Mouse (Mus musculus) forebrain, embryonic 15.5 days (tissue): ENCODE measurements at regions not wholly inside any gene's neighbourhood (a gene's known extent, or its start where the extent isn't known, plus 50 kb on each side); places are given as distances from the start of the nearest gene placed in this dataset.
"Not testable (repeated sequence)": the region's sequence is repeated elsewhere in the genome, so short reads cannot be mapped to it uniquely, and the experiment has no call there.

Source experiments
- ATAC-seq: fragments of 200-750 bp; cut with Nextera tagmentation; replicated peaks from 2 replicates; pipeline ENCODE4 v1.8.0; 2017; ENCODE audit warnings: mild to moderate bottlenecking, moderate TSS enrichment, moderate library complexity
- H3K27ac ChIP-seq: fragments of 300-500 bp; sonication (generic); replicated peaks from 2 replicates; pipeline ENCODE4 v1.5.1; 2015; ENCODE audit warnings: mild to moderate bottlenecking, inconsistent platforms
- H3K27me3 ChIP-seq: fragments of 300-500 bp; sonication (generic); 2 replicates; pipeline ENCODE4 v1.6.1; 2015; ENCODE audit warnings: inconsistent platforms
- H3K36me3 ChIP-seq: fragments of 300-500 bp; sonication (generic); 2 replicates; pipeline ENCODE4 v1.6.1; 2015; ENCODE audit warnings: mild to moderate bottlenecking, inconsistent platforms
- H3K4me1 ChIP-seq: fragments of 300-500 bp; sonication (generic); 2 replicates; pipeline ENCODE4 v1.6.1; 2015; ENCODE audit warnings: inconsistent platforms
- H3K4me2 ChIP-seq: fragments of 300-500 bp; sonication (generic); replicated peaks from 2 replicates; pipeline ENCODE4 v1.6.1; 2015; ENCODE audit warnings: mild to moderate bottlenecking, inconsistent platforms
- H3K4me3 ChIP-seq: fragments of 300-500 bp; sonication (generic); 2 replicates; pipeline ENCODE4 v1.5.1; 2015; ENCODE audit warnings: mild to moderate bottlenecking, inconsistent platforms
- H3K9ac ChIP-seq: fragments of 300-500 bp; sonication (generic); replicated peaks from 2 replicates; pipeline ENCODE4 v1.6.1; 2015; ENCODE audit warnings: mild to moderate bottlenecking, inconsistent platforms
- H3K9me3 ChIP-seq: fragments of 300-500 bp; sonication (generic); 2 replicates; pipeline ENCODE4 v1.6.1; 2016; ENCODE audit warnings: inconsistent platforms
- WGBS: fragments of 180-500 bp; shearing (Covaris S2); methylation state at CpG from one replicate; pipeline ENCODE4 v1.1.7; 2015; ENCODE audit warnings: mixed read lengths; 5-methylcytosine and 5-hydroxymethylcytosine counted together

DNA sequence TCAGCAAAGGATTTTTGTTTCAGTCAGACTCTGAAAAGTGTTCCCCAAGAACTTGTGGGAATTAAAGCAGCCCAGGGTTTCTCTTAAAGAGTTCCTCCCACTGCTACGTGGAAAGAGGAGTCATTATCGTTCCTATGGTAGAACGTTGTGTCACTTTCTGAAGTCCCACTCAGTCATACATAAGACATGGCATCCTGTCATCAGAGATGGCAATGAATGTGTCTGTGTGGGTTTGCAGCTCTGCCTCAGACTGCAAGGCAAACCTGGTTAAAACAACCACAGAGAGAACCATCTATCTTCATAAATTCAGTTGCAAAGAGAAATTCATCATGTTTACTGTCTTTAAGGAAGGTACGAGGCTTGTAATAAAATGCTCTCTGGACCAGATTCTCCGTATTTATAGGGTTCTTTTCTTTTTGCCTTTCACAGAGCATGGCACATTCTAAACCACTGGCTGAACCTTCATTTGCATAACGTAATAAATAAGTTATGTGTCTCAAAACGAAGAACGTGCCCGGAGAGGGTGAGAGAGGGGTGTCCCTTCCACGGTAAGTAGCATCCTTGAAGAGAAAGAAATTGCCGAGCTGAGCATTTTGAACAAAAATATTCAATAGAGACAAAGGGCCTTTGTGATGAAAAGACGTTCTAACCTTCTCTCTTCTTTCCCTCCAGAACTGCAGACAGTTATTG lies 194.7 kb upstream of the Gm10306 start:
- peak overlapping the region; percentile 10; the same call in 1 of the 2 replicates for H3K4me2 ChIP-seq
- 0 out of 2 replicates have a peak overlapping the region, but pooled peaks have one; percentile 19 for H3K9ac ChIP-seq
- WGBS = 26% methylated on average over 12 of the region's 12 CpGs
- H3K9me3 ChIP-seq = no peaks in the 10 kb centered on the region
- no peak overlapping the region for H3K4me3 ChIP-seq
- no peaks in the 10 kb centered on the region for H3K27me3 ChIP-seq
- no peak for ATAC-seq
- peaks cover 11% of the 10 kb centered on the region; the same call in 1 of the 2 replicates for H3K4me1 ChIP-seq
- H3K36me3 ChIP-seq = no peaks in the 10 kb centered on the region
- no peak overlapping the region for H3K27ac ChIP-seq

GRCm38 (mm10) chr4:94365375-94365774 lies 191.0 kb upstream of the Gm10306 start:
- no peaks in the 10 kb centered on the region for H3K36me3 ChIP-seq
- peaks cover 11% of the 10 kb centered on the region; the same call in 1 of the 2 replicates for H3K4me1 ChIP-seq
- WGBS = 85% methylated on average over 4 of the region's 4 CpGs
- no peak overlapping the region for H3K27ac ChIP-seq
- no peaks in the 10 kb centered on the region for H3K27me3 ChIP-seq
- H3K4me3 ChIP-seq = no peak overlapping the region
- ATAC-seq = no peak
- H3K9me3 ChIP-seq = no peaks in the 10 kb centered on the region
- no peak overlapping the region for H3K4me2 ChIP-seq
- H3K9ac ChIP-seq = no peak overlapping the region

GRCm38 (mm10) chr4:94367174-94367573 lies 189.2 kb upstream of the Gm10306 start:
- Histone ChIP-seq H3K4me2 (no peak overlapping the region), H3K9ac (no peak overlapping the region), H3K27me3 (no peaks in the 10 kb centered on the region), H3K4me1 (no peaks in the 10 kb centered on the region), H3K36me3 (no peaks in the 10 kb centered on the region), H3K9me3 (no peaks in the 10 kb centered on the region), H3K27ac (no peak overlapping the region), H3K4me3 (no peak overlapping the region)
- 83% methylated on average over 3 of the region's 3 CpGs for WGBS
- no peak for ATAC-seq

GRCm38 (mm10) chr4:94370981-94371380 lies 185.4 kb upstream of the Gm10306 start:
- H3K36me3 ChIP-seq = no peaks in the 10 kb centered on the region
- ATAC-seq = no peak
- 49% methylated on average over 6 of the region's 6 CpGs for WGBS
- no peak overlapping the region for H3K4me3 ChIP-seq
- H3K27ac ChIP-seq = no peak overlapping the region
- no peaks in the 10 kb centered on the region for H3K4me1 ChIP-seq
- no peaks in the 10 kb centered on the region for H3K9me3 ChIP-seq
- H3K4me2 ChIP-seq = no peak overlapping the region
- no peaks in the 10 kb centered on the region for H3K27me3 ChIP-seq
- H3K9ac ChIP-seq = no peak overlapping the region

- no peaks in the 10 kb centered on the region for H3K4me1 ChIP-seq
- H3K9me3 ChIP-seq = no peaks in the 10 kb centered on the region
- no peak overlapping the region for H3K27ac ChIP-seq
- no peak overlapping the region for H3K4me2 ChIP-seq
- no peaks in the 10 kb centered on the region for H3K36me3 ChIP-seq
- no peak overlapping the region for H3K9ac ChIP-seq
- no peaks in the 10 kb centered on the region for H3K27me3 ChIP-seq
- no peak for ATAC-seq
- 67% methylated on average over 1 of the region's 1 CpGs for WGBS
- no peak overlapping the region for H3K4me3 ChIP-seq
Observed at GRCm38 (mm10) chr4:94376256-94376655, 180.1 kb upstream of the Gm10306 start.

DNA sequence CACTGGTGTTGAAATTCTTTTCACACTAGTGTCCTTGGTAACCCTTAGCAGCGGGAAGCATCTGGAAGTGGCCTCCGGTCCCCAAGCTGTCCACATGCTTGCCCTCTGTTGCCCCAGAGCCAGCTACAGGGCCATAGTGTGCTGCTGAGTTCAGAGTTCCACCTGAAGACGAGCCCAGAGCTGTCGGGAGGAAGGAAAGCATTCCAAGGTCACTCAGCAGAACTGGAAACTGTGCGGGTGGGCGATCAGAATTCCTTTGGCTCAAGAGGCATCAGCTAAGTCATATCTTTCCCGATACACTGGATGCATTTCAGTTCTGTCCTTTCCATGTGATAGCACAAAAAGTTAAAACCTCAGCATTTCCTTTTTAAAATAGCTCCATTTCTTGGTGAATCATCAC lies 170.6 kb upstream of the Gm10306 start:
- 72% methylated on average over 7 of the region's 7 CpGs for WGBS
- H3K4me2 ChIP-seq = no peak overlapping the region
- no peaks in the 10 kb centered on the region for H3K9me3 ChIP-seq
- no peaks in the 10 kb centered on the region for H3K36me3 ChIP-seq
- no peak for ATAC-seq
- no peak overlapping the region for H3K4me3 ChIP-seq
- no peaks in the 10 kb centered on the region for H3K27me3 ChIP-seq
- H3K27ac ChIP-seq = no peak overlapping the region
- H3K9ac ChIP-seq = no peak overlapping the region
- H3K4me1 ChIP-seq = no peaks in the 10 kb centered on the region

DNA sequence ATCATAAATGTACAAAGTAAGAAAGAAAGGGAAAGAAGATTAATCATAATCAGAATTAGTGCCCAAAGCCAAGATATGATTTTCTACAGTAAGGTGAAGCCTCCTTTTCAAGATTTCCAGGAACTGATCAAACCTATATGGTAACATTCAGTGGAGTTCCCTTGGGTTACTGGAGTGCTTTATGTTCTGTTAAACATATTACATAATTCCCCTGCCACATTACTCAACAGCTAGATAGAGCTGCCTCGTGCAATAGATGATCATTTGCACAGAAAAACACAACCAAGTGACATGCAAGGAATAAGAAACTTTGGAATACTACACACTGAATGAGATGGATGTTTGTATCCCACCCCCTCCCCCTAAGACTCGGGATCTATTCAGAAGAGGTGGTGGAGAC lies 168.0 kb upstream of the Gm10306 start:
- no peaks in the 10 kb centered on the region for H3K36me3 ChIP-seq
- no peaks in the 10 kb centered on the region for H3K4me1 ChIP-seq
- H3K27ac ChIP-seq = no peak overlapping the region
- ATAC-seq = no peak
- H3K9ac ChIP-seq = no peak overlapping the region
- no peaks in the 10 kb centered on the region for H3K9me3 ChIP-seq
- no peaks in the 10 kb centered on the region for H3K27me3 ChIP-seq
- no peak overlapping the region for H3K4me3 ChIP-seq
- H3K4me2 ChIP-seq = no peak overlapping the region
- WGBS = 57% methylated on average over 2 of the region's 2 CpGs

- Histone ChIP-seq H3K36me3 (no peaks in the 10 kb centered on the region), H3K9ac (no peak overlapping the region), H3K27ac (no peak overlapping the region), H3K4me2 (no peak overlapping the region), H3K27me3 (no peaks in the 10 kb centered on the region), H3K9me3 (no peaks in the 10 kb centered on the region), H3K4me3 (no peak overlapping the region), H3K4me1 (no peaks in the 10 kb centered on the region)
- 32% methylated on average over 2 of the region's 2 CpGs for WGBS
- ATAC-seq = no peak
Observed at GRCm38 (mm10) chr4:94394462-94394861, 161.9 kb upstream of the Gm10306 start.

- ATAC-seq = no peak
- no peak overlapping the region for H3K4me2 ChIP-seq
- H3K9ac ChIP-seq = no peak overlapping the region
- WGBS = 73% methylated on average over 2 of the region's 2 CpGs
- no peaks in the 10 kb centered on the region for H3K36me3 ChIP-seq
- no peaks in the 10 kb centered on the region for H3K27me3 ChIP-seq
- no peak overlapping the region for H3K4me3 ChIP-seq
- no peaks in the 10 kb centered on the region for H3K4me1 ChIP-seq
- H3K27ac ChIP-seq = no peak overlapping the region
- no peaks in the 10 kb centered on the region for H3K9me3 ChIP-seq
Observed at GRCm38 (mm10) chr4:94397284-94397683, 159.1 kb upstream of the Gm10306 start.

GRCm38 (mm10) chr4:94406922-94407321 lies 149.4 kb upstream of the Gm10306 start:
- H3K36me3 ChIP-seq = no peaks in the 10 kb centered on the region
- H3K4me2 ChIP-seq = no peak overlapping the region
- H3K27ac ChIP-seq = no peak overlapping the region
- H3K4me1 ChIP-seq = no peaks in the 10 kb centered on the region
- H3K9me3 ChIP-seq = no peaks in the 10 kb centered on the region
- WGBS = 52% methylated on average over 1 of the region's 1 CpGs
- H3K9ac ChIP-seq = no peak overlapping the region
- H3K27me3 ChIP-seq = no peaks in the 10 kb centered on the region
- H3K4me3 ChIP-seq = no peak overlapping the region
- no peak for ATAC-seq

- no peak for ATAC-seq
- 78% methylated on average over 4 of the region's 4 CpGs for WGBS
- no peaks in the 10 kb centered on the region for H3K36me3 ChIP-seq
- H3K4me3 ChIP-seq = no peak overlapping the region
- H3K27me3 ChIP-seq = no peaks in the 10 kb centered on the region
- no peak overlapping the region for H3K27ac ChIP-seq
- no peaks in the 10 kb centered on the region for H3K9me3 ChIP-seq
- H3K9ac ChIP-seq = no peak overlapping the region
- no peak overlapping the region for H3K4me2 ChIP-seq
- H3K4me1 ChIP-seq = no peaks in the 10 kb centered on the region
Observed at GRCm38 (mm10) chr4:94407503-94407902, 148.8 kb upstream of the Gm10306 start.

DNA sequence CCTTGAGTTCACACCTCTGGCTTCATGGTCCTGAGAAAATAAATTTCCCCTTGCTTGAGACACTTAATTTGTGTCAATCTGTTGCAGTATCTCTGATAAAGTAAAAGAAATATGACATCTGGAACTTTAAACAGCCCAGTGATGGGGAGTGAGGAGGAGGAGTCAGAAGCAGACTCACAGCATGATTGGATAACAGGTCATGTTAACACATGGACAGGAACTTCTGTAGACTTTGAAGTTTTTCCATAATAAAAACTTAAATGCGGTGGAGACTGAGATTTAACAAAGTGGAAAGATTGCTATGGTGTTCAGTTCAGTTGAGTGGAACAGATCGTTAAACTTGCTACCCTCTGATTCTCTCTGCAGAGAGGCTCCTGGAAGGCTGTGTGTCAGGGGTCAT lies 143.7 kb upstream of the Gm10306 start:
- H3K4me1 ChIP-seq = no peaks in the 10 kb centered on the region
- no peak overlapping the region for H3K27ac ChIP-seq
- no peaks in the 10 kb centered on the region for H3K36me3 ChIP-seq
- no peaks in the 10 kb centered on the region for H3K27me3 ChIP-seq
- H3K9me3 ChIP-seq = no peaks in the 10 kb centered on the region
- H3K9ac ChIP-seq = no peak overlapping the region
- no peak overlapping the region for H3K4me3 ChIP-seq
- 54% methylated on average over 2 of the region's 2 CpGs for WGBS
- ATAC-seq = no peak
- no peak overlapping the region for H3K4me2 ChIP-seq

DNA sequence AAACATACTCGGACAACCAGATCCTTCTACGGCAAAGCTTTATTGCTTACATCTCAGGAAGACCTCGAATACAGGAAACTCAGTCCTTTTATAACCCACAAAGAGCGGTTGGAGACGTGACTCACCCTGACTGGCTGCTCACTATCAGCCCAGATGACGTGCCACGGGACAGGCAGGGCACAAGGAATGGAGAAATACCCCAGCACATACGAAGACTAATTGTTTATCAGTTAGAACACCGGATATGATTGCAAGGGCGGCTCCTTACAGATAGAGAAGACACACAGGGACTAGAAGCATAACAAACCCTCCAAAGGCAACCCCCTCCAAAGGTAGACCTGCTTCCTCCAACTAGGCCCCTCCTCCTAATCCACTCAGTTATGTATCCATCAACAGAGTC lies 130.8 kb upstream of the Gm10306 start:
- not testable (repeated sequence) for H3K36me3 ChIP-seq, H3K27me3 ChIP-seq, ATAC-seq, H3K9me3 ChIP-seq, H3K27ac ChIP-seq, H3K9ac ChIP-seq, H3K4me2 ChIP-seq, H3K4me1 ChIP-seq, H3K4me3 ChIP-seq
- WGBS = 92% methylated on average over 10 of the region's 10 CpGs
